Mouse (Mus musculus) retina, embryonic 14.5 days (tissue): ENCODE measurements around the gene Litaf.
"Not testable (repeated sequence)": the region's sequence is repeated elsewhere in the genome, so short reads cannot be mapped to it uniquely, and the experiment has no call there.

ENCODE experiments used
- DNase-seq: peaks from one replicate; pipeline ENCODE4 v3.0.0-alpha.2; 2015; ENCODE audit warnings: low spot score

The Litaf gene

DNA sequence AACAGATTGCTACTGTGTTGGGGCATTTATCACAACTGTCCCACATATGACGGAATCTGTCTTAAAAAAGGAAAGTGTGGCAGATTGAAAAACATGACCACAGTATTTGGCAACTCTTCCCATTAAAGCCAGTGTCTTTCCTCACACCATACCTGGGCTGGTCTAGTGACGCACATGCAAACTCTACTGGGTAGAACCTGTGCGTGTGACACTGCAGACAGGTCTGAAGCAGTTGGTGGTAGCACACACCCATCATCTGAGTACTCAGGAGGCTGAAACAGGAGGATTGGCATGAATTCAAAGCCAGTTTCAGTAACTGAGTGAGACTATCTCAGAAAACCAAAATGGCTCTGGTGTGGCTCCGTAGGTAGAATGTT lies 43.9 kb downstream of the Litaf start:
- DNase-seq, result no peak

DNA sequence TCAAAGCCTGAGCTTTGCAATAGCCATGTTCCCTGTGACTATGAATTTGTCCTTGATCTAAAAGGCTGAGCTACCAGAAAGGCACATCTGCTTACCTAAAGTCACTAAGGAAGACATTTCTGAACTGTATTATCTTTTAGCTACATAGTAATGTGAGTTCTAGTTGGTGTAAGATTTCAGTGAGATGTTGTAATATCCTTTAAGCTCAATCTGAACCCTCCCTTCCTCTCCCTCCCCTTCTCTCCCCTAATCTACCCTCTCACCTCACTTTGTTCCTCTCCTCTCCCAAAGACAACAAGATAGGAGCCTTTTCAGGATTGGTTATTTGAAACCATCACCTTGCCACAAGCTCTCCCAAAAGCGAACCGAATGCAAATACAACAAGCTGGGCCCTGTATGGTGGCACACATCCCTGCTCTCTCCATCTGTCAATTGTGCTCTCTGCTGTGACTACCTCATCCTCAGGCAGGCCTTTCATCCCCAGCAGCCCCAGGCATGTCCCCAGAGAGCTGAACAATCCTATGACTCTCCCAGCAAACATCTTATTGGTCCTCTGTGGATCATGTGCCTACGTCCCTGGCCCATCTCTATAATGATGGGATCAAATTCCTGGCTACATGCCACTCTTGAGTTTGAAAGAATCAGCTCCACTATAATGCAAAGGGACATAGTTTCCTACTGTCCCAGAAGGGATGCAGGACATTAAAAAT lies 44.4 kb downstream of the Litaf start:
- no peak for DNase-seq

DNA sequence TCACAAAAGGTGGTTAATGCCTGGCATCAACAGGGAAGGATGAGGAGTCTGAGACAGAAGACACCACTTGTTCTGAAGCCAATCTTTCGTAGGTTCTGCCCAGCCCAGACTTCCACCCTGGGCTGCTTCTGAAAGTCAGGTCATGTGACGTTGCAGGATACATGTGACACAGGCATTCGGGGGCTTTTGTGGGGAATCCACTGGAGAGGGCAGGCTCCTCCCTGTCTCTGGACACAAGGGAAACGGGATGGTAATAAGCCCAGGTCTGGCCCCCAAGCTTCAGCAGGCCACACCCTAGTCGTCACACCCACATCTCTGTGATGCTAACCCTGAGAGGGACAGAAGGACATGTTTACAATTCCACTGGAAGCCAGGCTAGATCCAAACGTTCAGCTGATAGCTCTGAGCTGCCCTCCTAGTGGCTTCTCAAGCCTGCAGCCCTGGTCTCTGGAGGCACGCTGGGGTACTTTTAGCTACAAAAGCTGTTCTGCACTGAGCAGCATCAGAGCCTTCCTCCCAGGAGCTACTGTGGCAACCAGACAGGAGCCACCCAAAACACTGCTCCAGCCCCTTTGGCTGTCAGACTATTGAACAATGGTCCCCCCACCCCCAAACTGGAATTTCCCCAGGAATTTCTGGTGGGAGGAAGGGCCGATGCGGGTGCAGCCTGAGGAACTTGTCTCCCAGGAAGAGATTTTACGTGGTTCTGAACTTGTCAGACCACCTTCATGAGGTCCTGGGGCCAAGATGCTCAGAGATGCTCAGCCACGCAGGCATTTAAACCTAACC lies 48.0 kb downstream of the Litaf start:
- no peak for DNase-seq

DNA sequence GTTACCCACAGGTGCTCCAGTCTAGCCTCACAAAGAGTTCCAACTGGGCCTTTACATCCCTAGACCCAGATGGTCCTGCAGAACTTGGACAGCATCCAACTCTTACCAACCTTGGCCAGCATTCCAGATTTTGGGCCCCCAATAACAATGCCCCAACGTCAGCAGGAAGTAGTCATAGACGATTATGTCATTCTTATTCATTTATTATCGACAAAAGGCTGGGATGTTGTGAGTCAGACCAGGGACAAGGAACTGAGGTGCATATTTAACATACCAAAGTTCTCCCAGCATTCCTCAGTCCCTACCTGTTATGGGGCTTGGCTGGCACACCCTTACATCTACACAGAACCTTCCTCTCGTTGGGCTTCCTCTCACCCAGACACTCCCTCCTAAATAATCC lies 49.6 kb downstream of the Litaf start:
- DNase-seq, result no peak

DNA sequence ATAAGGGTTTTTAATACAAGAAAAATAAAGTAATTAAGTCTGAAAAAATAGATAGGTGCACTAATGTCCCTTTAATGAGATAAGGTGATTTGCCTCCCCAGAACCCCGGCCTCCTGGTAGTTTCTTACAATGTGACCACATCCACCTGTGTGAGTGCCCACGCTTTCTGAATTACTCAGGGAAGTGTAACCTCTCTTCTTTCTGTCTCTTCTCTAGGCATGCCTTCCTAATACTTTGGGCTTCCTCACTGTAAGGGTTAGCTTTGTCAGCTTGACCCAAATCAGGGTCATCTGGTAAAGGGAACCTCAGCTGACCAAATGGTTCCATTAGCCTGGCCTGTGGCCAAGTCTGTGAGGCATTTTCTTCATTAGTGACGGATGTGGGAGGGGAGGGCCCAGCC lies 51.5 kb downstream of the Litaf start:
- no peak for DNase-seq

DNA sequence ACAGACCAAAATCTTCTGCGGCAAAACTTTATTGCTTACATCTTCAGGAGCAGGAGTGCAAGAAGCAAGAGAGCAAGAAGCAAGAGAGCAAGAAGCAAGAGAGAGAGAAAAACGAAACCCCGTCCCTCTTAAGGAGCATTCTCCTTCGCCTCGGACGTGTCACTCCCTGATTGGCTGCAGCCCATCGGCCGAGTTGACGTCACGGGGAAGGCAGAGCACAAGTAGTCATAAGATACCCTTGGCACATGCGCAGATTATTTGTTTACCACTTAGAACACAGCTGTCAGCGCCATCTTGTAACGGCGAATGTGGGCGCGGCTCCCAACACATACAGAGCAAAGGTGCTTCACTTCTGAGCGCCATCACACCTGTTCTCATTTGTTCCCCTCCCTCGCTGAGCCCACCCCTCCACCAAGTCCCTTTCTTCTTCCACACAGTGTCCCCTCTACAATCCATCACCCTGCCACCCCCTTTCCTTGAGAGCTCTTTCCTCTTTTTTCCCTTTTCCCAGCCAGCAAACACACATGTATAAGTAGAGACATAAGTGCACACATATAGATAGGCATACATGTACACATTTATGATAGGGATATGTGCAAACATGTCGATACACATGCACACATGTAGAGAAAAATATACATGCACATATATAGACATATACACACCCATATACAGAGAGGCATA lies 52.4 kb downstream of the Litaf start:
- not testable (repeated sequence) for DNase-seq

GRCm38 (mm10) chr16:11012571-11013463 lies 53.1 kb downstream of the Litaf start:
- no peak for DNase-seq

DNA sequence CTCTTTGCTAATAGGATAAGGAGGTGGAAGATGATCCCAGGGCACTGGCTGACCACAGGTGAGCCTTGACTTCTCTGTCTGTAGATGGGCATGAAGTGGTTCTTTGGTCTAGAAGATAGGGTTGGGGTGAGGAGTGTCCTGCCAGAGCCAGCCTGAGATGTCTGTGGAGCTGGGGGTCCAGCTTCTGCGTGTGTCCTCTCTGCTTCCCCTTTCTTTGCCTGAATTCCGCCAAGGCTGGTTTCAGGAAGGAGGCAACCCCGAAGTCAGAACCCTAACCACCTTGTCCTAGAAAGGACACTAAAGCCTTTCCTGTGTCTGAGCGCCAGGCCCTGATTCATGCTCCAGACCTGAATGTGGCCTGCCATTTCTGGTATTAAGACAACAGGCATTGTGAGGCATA lies 54.0 kb downstream of the Litaf start:
- no peak for DNase-seq

DNA sequence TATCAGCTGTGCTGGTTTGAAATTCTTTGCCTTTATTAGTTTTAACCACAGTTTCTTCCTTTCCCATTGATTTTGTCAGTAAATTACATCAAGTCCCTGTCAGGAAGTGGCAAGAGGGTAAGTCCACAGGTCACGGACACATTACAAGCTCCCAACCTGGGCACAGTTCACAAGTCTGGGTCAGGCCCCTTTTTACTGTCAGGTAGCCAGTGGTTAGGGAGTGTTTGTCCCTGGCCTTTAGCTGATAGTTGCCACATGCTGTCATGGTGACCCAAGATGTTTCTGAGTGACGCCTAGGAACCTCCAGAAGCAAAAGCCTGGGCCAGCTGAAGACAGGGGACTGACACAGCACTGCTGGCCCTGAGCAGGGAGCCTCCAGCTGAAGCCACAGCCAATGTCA lies 54.8 kb downstream of the Litaf start:
- no peak for DNase-seq

DNA sequence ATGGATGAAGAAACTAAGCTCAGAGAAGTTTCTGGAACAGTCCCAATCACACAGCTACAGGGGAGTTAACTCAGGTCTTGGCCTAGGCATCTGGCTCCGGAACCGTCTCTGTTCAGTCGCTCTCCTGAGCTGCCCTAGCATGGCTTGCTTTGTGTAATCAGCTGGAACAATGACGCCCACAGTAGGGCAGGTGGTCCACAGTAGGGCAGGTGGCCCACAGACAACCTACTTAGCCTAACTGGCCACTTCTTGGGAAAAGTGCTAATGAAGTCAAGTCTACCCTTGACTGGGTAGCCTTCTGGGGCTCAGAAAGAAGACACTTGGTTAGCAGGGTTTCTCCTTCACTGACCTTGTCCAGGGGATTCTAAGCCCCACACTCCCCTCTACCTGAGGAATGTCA lies 55.7 kb downstream of the Litaf start:
- DNase-seq, result no peak

DNA sequence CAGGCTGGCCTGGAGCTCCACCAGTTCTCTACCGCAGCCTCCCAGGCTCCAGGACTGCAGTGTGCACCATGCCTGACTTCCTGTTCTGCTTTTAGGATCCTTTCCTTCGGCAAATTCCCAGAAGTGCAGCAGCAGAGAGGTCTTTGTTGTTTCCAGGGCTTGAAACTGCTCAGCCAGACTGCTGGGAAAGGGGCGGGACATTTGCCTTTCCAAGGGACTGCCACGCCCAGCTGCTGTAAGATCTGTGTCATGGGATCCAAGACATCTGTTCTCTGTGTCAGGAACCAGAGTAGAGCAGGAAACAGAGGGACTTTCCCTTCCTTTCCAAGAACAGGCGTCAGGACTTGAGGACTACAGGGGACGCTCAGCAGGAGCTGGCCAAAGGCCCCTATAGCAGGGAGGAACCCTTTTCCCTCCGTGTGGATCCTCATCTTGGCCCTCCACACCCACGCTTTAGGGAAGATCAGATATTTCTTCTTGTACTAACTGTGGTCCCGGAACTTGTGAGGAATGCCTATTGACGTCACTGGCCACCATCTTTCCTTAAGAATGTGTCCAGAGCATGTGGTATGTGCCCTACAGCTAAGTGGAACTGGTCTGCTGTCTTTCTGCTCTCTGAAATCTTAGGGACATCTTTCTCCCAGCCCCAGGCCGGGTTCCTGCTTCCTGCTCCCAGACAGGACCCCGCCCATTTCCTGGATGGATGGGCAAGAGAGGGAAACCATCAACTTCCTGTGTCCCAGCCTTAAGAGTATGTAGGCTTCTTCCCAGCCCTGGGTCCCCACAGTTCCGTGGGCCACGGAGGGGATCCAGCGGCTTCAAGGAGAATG lies 57.6 kb downstream of the Litaf start:
- peak; percentile 78 for DNase-seq

DNA sequence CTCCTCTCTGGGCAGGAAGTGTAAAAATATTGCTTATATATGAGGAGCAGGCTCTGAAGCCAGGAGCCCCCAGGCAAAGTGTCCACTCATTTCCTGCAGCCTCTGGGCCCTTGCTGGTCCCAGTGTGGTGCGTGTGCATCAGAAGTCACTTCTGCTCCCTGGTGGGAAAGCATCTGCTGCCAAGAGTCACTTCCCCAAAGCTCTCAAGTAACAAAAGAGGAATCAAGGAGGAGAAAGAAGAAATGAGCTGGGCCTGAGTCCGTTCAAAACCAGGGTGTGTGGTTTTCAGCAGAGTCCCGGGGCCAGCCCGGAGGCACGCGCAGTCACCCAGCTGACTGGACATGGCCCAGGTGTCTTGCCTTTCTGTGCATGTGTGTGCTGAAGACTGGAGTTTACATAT lies 59.9 kb downstream of the Litaf start:
- no peak for DNase-seq

GRCm38 (mm10) chr16:11001703-11002659 lies 64.0 kb downstream of the Litaf start:
- DNase-seq, result no peak

GRCm38 (mm10) chr16:10999809-11000208 lies 66.1 kb downstream of the Litaf start:
- DNase-seq, result no peak

GRCm38 (mm10) chr16:10998224-10998623 lies 67.7 kb downstream of the Litaf start:
- DNase-seq, result no peak

DNA sequence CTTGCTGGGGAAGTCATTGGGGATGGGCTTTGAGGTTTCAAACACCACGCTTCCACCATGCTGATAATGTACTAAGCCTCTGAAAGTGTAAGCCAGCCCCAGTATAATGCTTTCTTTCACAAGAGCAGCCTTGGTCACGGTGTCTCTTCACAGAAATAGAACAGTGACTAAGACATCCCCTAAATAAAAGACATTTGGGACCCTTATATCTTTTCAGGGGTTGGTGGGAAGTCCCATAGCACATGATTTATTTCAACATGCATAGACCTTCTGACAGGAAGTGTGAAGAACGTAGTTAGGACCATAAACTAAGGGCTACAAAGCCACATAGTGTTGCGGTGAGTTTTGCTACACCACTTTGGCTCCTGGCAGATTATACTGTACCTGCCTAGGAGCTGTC lies 69.4 kb downstream of the Litaf start:
- no peak for DNase-seq

- DNase-seq, result peak; percentile 92
Observed at GRCm38 (mm10) chr16:10993032-10993744, 72.8 kb downstream of the Litaf start.

DNA sequence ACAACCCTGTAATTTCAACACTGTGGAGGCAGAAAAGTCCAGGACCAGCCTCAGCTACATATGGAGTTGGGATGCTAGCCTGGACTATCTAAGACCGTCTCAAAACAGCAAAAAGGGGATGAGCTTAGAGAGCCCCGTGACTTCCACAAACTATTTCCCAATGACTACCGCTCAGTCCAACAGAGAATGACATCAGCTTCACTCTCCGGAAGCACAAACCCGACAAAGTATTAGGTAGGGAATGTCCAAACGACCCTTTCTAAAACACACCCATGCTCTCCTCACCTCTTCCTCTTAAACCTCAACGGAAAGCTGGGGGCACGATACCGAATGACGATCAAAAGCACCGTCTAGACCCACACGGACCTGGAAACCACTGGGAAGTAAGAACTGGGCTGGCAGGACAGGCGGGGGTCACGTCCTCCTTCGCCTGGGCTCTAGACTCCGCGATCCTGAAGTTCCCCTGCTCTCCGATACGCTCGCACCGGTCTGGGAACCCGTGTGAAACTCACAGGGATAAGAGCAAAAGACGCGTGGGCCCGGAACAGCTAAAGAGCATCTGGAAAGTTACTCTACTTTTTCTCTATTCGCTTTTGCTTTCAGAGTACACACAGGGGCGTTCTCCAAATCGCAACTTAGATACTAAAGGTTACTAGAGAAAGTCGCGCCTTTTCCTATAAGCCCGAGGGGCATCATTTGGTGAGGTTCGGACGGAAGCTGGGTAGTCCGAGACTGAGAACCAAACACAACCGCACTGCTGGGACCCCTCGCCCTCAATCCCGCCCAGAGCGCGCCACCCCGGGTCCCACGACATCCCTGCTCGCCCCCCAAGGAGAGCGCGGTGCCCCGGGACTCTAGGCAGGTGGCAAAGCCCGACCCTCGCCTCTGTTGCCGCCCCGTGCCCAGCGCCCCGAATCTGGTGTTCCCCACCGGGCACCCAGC lies 73.6 kb downstream of the Litaf start:
- peak; percentile 61 for DNase-seq
